Mouse (Mus musculus) stomach, postnatal 0 days (tissue): ENCODE data around the gene Plekhn1.

ENCODE experiments used
- CTCF ChIP-seq: IDR thresholded peaks from 2 replicates; pipeline ENCODE4 v1.5.1; 2016; ENCODE audit warnings: antibody characterized with exemption, low read depth, mild to moderate bottlenecking, moderate library complexity
- EP300 ChIP-seq: optimal IDR thresholded peaks from 2 replicates; pipeline ENCODE3; 2016; ENCODE audit warnings: antibody characterized with exemption

DNA sequence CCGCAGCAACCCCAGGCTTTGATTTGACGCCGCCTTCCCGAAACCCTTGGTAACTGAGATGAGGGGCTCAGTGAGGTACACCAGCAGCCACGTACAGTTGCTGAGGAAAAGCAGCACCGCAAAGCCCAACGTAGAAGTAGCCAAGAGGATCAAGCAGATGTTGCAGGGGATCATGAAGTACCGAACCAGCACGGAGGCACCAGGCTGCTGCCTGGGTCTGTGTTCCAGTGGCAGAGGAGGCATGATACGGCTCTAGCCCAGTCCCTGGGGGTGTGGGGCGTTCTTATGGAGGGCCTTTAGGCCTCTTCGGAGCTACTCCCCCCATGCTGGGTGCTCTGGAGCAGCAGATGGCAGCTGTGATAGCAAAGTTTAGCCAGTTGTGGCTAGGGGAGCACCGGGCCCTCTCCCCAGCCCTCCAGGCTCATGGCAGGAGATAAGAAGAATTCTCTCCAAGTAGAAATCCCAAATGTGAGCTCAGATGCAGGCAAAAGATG is 49.2 kb downstream of the Plekhn1 start:
- TF ChIP-seq CTCF (no peak), EP300 (no peak)
